Mouse (Mus musculus) myocyte (in vitro differentiated cells): ENCODE results near the gene Erg. TPM values are rescaled to one million over a fixed set of nuclear protein-coding genes. Genes with fewer than 3 reads are reported as not detected.
A peak's percentile ranks its signal among the peaks of the same experiment; 100 is the strongest.

Source experiments
- H3K27me3 ChIP-seq: one replicate; pipeline ENCODE4 v1.6.1; 2011; ENCODE audit not compliant: control insufficient read depth, insufficient read depth, insufficient read length
- H3K36me3 ChIP-seq: one replicate; pipeline ENCODE4 v1.6.1; 2011; ENCODE audit not compliant: control insufficient read depth, insufficient read depth
- H3K4me2 ChIP-seq: one replicate; pipeline ENCODE4 v1.6.1; 2011; ENCODE audit warnings: low read depth, control low read depth
- H3K4me3 ChIP-seq: one replicate; pipeline ENCODE4 v1.5.1; 2011; ENCODE audit warnings: mild to moderate bottlenecking, control low read depth, moderate library complexity
- H3K79me2 ChIP-seq: one replicate; pipeline ENCODE4 v1.6.1; 2011; ENCODE audit not compliant: control insufficient read depth, insufficient read depth
- H3ac ChIP-seq: one replicate; pipeline ENCODE4 v1.6.1; 2011; ENCODE audit not compliant: control insufficient read depth, insufficient read length
- CEBPB ChIP-seq: IDR thresholded peaks from 2 replicates; pipeline ENCODE4 v1.6.1; 2011; ENCODE audit warnings: mild to moderate bottlenecking, moderate library complexity; ENCODE audit not compliant: poor library complexity, insufficient read depth, severe bottlenecking
- E2F4 ChIP-seq: IDR thresholded peaks from one replicate; pipeline ENCODE4 v1.6.1; 2011; ENCODE audit warnings: mild to moderate bottlenecking, control low read depth, moderate library complexity; ENCODE audit not compliant: insufficient read depth
- MAX ChIP-seq: IDR thresholded peaks from one replicate; pipeline ENCODE4 v1.6.1; 2011; ENCODE audit warnings: low read depth, mild to moderate bottlenecking, control low read depth
- MYOD1 ChIP-seq, 3 experiments: IDR thresholded peaks; one replicate each; pipeline ENCODE4 v1.6.1; 2011; ENCODE audit warnings: control low read depth in 2 of 3, low read depth in 2 of 3, mild to moderate bottlenecking in 2 of 3, moderate library complexity in 1 of 3; ENCODE audit not compliant: insufficient read length in 2 of 3, control insufficient read depth in 1 of 3
- MYOG ChIP-seq, 3 experiments: IDR thresholded peaks; one replicate each; pipeline ENCODE4 v1.6.1; 2011; ENCODE audit warnings: control low read depth in 2 of 3, low read depth in 2 of 3, mild to moderate bottlenecking in 2 of 3; ENCODE audit not compliant: insufficient read length in 2 of 3, control insufficient read depth in 1 of 3, insufficient read depth in 1 of 3
- POLR2A ChIP-seq: IDR thresholded peaks from one replicate; pipeline ENCODE4 v1.6.1; 2011; ENCODE audit warnings: low read depth, mild to moderate bottlenecking, control low read depth, moderate library complexity; ENCODE audit not compliant: insufficient read length
- POLR2AphosphoS2 ChIP-seq: IDR thresholded peaks from one replicate; pipeline ENCODE4 v1.6.1; 2011; ENCODE audit warnings: low read depth, control low read depth; ENCODE audit not compliant: insufficient read length
- REST ChIP-seq: IDR thresholded peaks from one replicate; pipeline ENCODE4 v1.6.1; 2011; ENCODE audit warnings: mild to moderate bottlenecking, control low read depth, moderate library complexity; ENCODE audit not compliant: insufficient read depth, insufficient read length
- SRF ChIP-seq: IDR thresholded peaks from one replicate; pipeline ENCODE4 v1.6.1; 2011; ENCODE audit warnings: low read depth; ENCODE audit not compliant: control insufficient read depth, insufficient read length
- TCF12 ChIP-seq: IDR thresholded peaks from one replicate; pipeline ENCODE4 v1.6.1; 2011; ENCODE audit warnings: mild to moderate bottlenecking, control low read depth; ENCODE audit not compliant: poor library complexity, insufficient read depth, severe bottlenecking
- TCF3 ChIP-seq: IDR thresholded peaks from one replicate; pipeline ENCODE4 v1.6.1; 2011; ENCODE audit warnings: low read depth, control low read depth; ENCODE audit not compliant: insufficient read length
- USF1 ChIP-seq: IDR thresholded peaks from one replicate; pipeline ENCODE4 v1.6.1; 2011; ENCODE audit warnings: low read depth, mild to moderate bottlenecking, control low read depth, moderate library complexity
- polyA plus RNA-seq: library from polyadenylated mRNA; unstranded; fragments of >200 nt; fragmentation: generic; extraction: Trizol; gene quantifications from one replicate; pipeline ENCODE4 v1.2.1, GENCODE M21; 2012; ENCODE audit warnings: missing spikeins

Erg gene
- polyA plus RNA-seq, 1 experiment: 0.04 TPM

GRCm38 (mm10) chr16:95611982-95612746 is 25.8 kb upstream of the Erg start:
- H3K79me2 ChIP-seq: no peaks in the 10 kb centered on the region
- peak overlapping the region; percentile 39 for H3K4me2 ChIP-seq
- peak in 1 of 3 experiments; percentile 65 for TF ChIP-seq MYOD1 (IDR thresholded peaks at IDR 0.05; ENCODE audit: control insufficient read depth in 1 of 3, insufficient read length in 2 of 3, low read depth in 2 of 3)
- TF ChIP-seq TCF3: no peak
- TF ChIP-seq MYOG (IDR thresholded peaks at IDR 0.05; ENCODE audit: control insufficient read depth in 1 of 3, insufficient read depth in 1 of 3, insufficient read length in 2 of 3, low read depth in 2 of 3): no peak
- no peak for TF ChIP-seq MAX
- TF ChIP-seq USF1: peak; percentile 78
- TF ChIP-seq REST: no peak
- H3K4me3 ChIP-seq: no peak overlapping the region
- H3K36me3 ChIP-seq: no peaks in the 10 kb centered on the region
- H3ac ChIP-seq: no peak overlapping the region
- H3K27me3 ChIP-seq: no peaks in the 10 kb centered on the region

DNA sequence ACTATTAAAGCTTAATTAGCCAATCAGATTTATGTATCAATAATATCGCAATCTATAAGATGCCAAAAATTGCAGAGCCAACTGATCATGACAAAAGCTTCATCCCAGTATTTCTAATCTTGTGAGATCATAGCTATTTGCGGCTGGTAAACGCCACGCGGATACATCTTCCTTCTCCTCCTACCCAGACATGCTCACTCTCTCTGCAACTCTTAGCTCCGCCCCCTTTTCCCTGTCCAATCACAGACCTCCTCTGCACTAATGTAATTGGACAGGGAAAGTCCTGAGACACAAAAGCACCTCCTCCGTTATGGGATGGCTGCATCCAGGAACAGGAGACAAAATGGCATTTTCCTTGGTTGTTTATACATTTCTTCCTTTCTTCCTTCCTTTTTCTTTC is 22.2 kb upstream of the Erg start:
- no peaks in the 10 kb centered on the region for H3K27me3 ChIP-seq
- H3K79me2 ChIP-seq: no peaks in the 10 kb centered on the region
- H3K4me2 ChIP-seq: no peak overlapping the region
- no peak overlapping the region for H3K4me3 ChIP-seq
- no peak overlapping the region for H3ac ChIP-seq
- TF ChIP-seq POLR2AphosphoS2 (no peak), E2F4 (no peak), MAX (no peak), CEBPB (no peak), MYOG (IDR thresholded peaks at IDR 0.05; ENCODE audit: control insufficient read depth in 1 of 3, insufficient read depth in 1 of 3, insufficient read length in 2 of 3, low read depth in 2 of 3) (no peak), REST (no peak), SRF (no peak), TCF12 (no peak)
- H3K36me3 ChIP-seq: no peaks in the 10 kb centered on the region

DNA sequence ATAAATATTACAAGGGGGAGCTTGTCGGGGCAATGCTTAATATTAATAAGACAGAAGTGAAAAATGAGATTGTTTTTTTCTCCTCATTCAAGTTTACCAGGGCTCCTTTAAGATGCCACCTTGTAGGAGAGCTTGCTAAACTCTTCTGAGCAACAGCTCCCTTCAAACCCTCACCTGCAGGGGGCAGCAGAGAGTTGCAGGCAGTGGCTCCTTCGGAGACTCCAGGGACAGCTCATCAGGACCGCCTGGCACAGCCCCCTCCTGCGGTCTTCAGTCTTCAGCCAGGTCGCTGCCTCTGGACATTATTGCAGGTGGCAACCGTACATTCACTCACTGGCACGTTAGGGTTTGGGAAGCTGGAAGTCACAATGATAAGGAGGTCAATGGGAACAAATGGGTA is 18.9 kb upstream of the Erg start:
- TF ChIP-seq MYOD1 (IDR thresholded peaks at IDR 0.05; ENCODE audit: control insufficient read depth in 1 of 3, insufficient read length in 2 of 3, low read depth in 2 of 3): no peak
- TF ChIP-seq E2F4: no peak
- no peak for TF ChIP-seq POLR2AphosphoS2
- TF ChIP-seq TCF12: no peak
- TF ChIP-seq CEBPB: no peak
- TF ChIP-seq REST: no peak
- TF ChIP-seq MYOG (IDR thresholded peaks at IDR 0.05; ENCODE audit: control insufficient read depth in 1 of 3, insufficient read depth in 1 of 3, insufficient read length in 2 of 3, low read depth in 2 of 3): no peak
- no peak for TF ChIP-seq MAX
- TF ChIP-seq USF1: no peak
- TF ChIP-seq SRF: no peak
- no peak for TF ChIP-seq TCF3
- TF ChIP-seq POLR2A: no peak
- Histone ChIP-seq H3K36me3 (no peaks in the 10 kb centered on the region), H3K79me2 (no peaks in the 10 kb centered on the region), H3ac (no peak overlapping the region), H3K27me3 (no peaks in the 10 kb centered on the region), H3K4me3 (no peak overlapping the region), H3K4me2 (no peak overlapping the region)

DNA sequence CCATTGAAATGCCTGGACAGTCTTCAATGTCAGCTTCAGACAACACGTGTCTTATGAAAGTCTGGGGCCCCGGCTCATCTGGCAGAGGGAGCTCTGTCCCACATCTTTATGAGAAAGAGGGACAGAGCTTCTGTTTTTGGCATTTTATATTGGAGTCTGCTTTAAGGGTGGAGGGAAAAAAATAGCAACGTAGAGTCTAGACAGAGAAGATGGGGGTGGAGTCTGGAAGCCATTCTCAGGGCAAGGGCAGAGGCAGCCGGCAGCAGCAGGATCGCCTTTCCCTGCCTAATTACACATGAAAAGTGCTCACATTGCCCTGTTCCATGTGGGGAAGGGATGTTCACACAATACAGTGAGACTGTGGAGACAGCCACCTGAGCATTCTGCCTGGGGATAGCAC is 16.1 kb upstream of the Erg start:
- Histone ChIP-seq H3K27me3 (no peaks in the 10 kb centered on the region), H3K36me3 (no peaks in the 10 kb centered on the region), H3ac (no peak overlapping the region), H3K4me2 (no peak overlapping the region), H3K4me3 (no peak overlapping the region), H3K79me2 (no peaks in the 10 kb centered on the region)
- TF ChIP-seq POLR2AphosphoS2 (no peak), MYOD1 (IDR thresholded peaks at IDR 0.05; ENCODE audit: control insufficient read depth in 1 of 3, insufficient read length in 2 of 3, low read depth in 2 of 3) (no peak), TCF3 (no peak)

- H3K27me3 ChIP-seq: no peaks in the 10 kb centered on the region
- H3K79me2 ChIP-seq: no peaks in the 10 kb centered on the region
- no peak overlapping the region for H3ac ChIP-seq
- H3K36me3 ChIP-seq: no peaks in the 10 kb centered on the region
- TF ChIP-seq SRF (no peak), CEBPB (no peak), POLR2A (no peak), REST (no peak), E2F4 (no peak), MAX (no peak), MYOG (IDR thresholded peaks at IDR 0.05; ENCODE audit: control insufficient read depth in 1 of 3, insufficient read depth in 1 of 3, insufficient read length in 2 of 3, low read depth in 2 of 3) (no peak), MYOD1 (IDR thresholded peaks at IDR 0.05; ENCODE audit: control insufficient read depth in 1 of 3, insufficient read length in 2 of 3, low read depth in 2 of 3) (no peak), POLR2AphosphoS2 (no peak), TCF12 (no peak), USF1 (no peak), TCF3 (no peak)
- no peak overlapping the region for H3K4me3 ChIP-seq
- H3K4me2 ChIP-seq: no peak overlapping the region
Observed at GRCm38 (mm10) chr16:95601807-95602206, 15.4 kb upstream of the Erg start.
